In genomic region chr6:31325621-31326020, GRCm38 (mm10) we compare ENCODE assay signal across 21 mouse cellular contexts.
DNase-seq lines count a peak whose midpoint lies in the region; ATAC-seq and TF ChIP-seq lines count a peak whose summit lies in the region.
"Had no signal": no experiment of that assay in that cellular context is flagged by ENCODE, and none has a peak within 500 bp of the region (broad histone marks: within the 10 kb centered on the region; RNA-seq: fewer than 3 reads in every experiment).

No protein-coding gene starts in this region.

- no peaks in the 10 kb centered on the region for H3K9me3 ChIP-seq in midbrain, embryonic 13.5 days
- no peaks in the 10 kb centered on the region for H3K9me3 ChIP-seq in midbrain, embryonic 14.5 days (ENCODE audit: control insufficient read depth, low read length)
- no peaks in the 10 kb centered on the region for H3K9me3 ChIP-seq in forebrain, postnatal 0 days (ENCODE audit: low read length)
- H3K9me3 ChIP-seq: embryonic facial prominence, embryonic 12.5 days; forebrain, embryonic 15.5 days; heart, embryonic 15.5 days; hindbrain, embryonic 15.5 days; intestine, embryonic 15.5 days had no signal

- WGBS in midbrain, embryonic 13.5 days = 88% methylated on average over 1 of the region's 1 CpGs
- WGBS in midbrain, embryonic 14.5 days = 82% methylated on average over 1 of the region's 1 CpGs
- 67% methylated on average over 1 of the region's 1 CpGs for WGBS in forebrain, postnatal 0 days

- H3K9ac ChIP-seq in midbrain, embryonic 13.5 days (replicated peaks) = no peak overlapping the region
- no peak overlapping the region for H3K9ac ChIP-seq in midbrain, embryonic 14.5 days (replicated peaks; ENCODE audit: low read length)
- no peak overlapping the region for H3K9ac ChIP-seq in forebrain, postnatal 0 days
- H3K9ac ChIP-seq: embryonic facial prominence, embryonic 12.5 days; forebrain, embryonic 15.5 days; heart, embryonic 15.5 days; hindbrain, embryonic 15.5 days; intestine, embryonic 15.5 days had no signal

- peak overlapping the region; percentile 65 for H3K27ac ChIP-seq in midbrain, embryonic 13.5 days
- no peak overlapping the region for H3K27ac ChIP-seq in midbrain, embryonic 14.5 days (replicated peaks; ENCODE audit: low read depth, low read length)
- no peak overlapping the region for H3K27ac ChIP-seq in forebrain, postnatal 0 days (ENCODE audit: low read depth, low read length)
- H3K27ac ChIP-seq: embryonic facial prominence, embryonic 12.5 days; forebrain, embryonic 15.5 days; heart, adult 2 months; heart, embryonic 15.5 days; hindbrain, embryonic 15.5 days; intestine, embryonic 15.5 days had no signal

- no peak overlapping the region for H3K4me2 ChIP-seq in midbrain, embryonic 13.5 days (replicated peaks)
- no peak overlapping the region for H3K4me2 ChIP-seq in midbrain, embryonic 14.5 days (ENCODE audit: low read length)
- H3K4me2 ChIP-seq in forebrain, postnatal 0 days (ENCODE audit: low read depth) = no peak overlapping the region
- H3K4me2 ChIP-seq: embryonic facial prominence, embryonic 12.5 days; forebrain, embryonic 15.5 days; heart, embryonic 11.5 days; heart, embryonic 15.5 days; hindbrain, embryonic 15.5 days; intestine, embryonic 15.5 days had no signal

- peaks cover 27% of the 10 kb centered on the region for H3K4me1 ChIP-seq in midbrain, embryonic 13.5 days (replicated peaks)
- 0 out of 2 replicates have a peak, but pooled peaks cover 4% of the 10 kb centered on the region for H3K4me1 ChIP-seq in midbrain, embryonic 14.5 days (ENCODE audit: control insufficient read depth, insufficient read depth, low read length)
- H3K4me1 ChIP-seq in forebrain, postnatal 0 days (ENCODE audit: insufficient read depth) = 0 out of 2 replicates have a peak, but pooled peaks cover 6% of the 10 kb centered on the region
- H3K4me1 ChIP-seq: embryonic facial prominence, embryonic 12.5 days; intestine, embryonic 15.5 days had no signal

- H3K27me3 ChIP-seq in midbrain, embryonic 13.5 days = no peaks in the 10 kb centered on the region
- no peaks in the 10 kb centered on the region for H3K27me3 ChIP-seq in midbrain, embryonic 14.5 days (ENCODE audit: control insufficient read depth, insufficient read depth, low read length)
- no peaks in the 10 kb centered on the region for H3K27me3 ChIP-seq in forebrain, postnatal 0 days (ENCODE audit: insufficient read depth, low read length)
- H3K27me3 ChIP-seq: embryonic facial prominence, embryonic 12.5 days; forebrain, embryonic 15.5 days; heart, embryonic 15.5 days; hindbrain, embryonic 15.5 days; intestine, embryonic 15.5 days had no signal

- DNase-seq in heart, adult 11 months = peak; percentile 78
- no peak for DNase-seq in heart, postnatal 4 days
- no peak for DNase-seq in midbrain, embryonic 14.5 days
- no peak for DNase-seq in forebrain, postnatal 0 days
- DNase-seq in adrenal gland, postnatal 14 days = no peak
- DNase-seq: adrenal gland, adult 2 months; adrenal gland, postnatal 36 days; cerebellum, adult 2 months; cerebellum, postnatal 14 days; gastrocnemius, postnatal 10 days; heart, adult 2 months; heart, postnatal 14 days had no signal

- H3K4me3 ChIP-seq in midbrain, embryonic 13.5 days (replicated peaks) = no peak overlapping the region
- H3K4me3 ChIP-seq in midbrain, embryonic 14.5 days (replicated peaks; ENCODE audit: low read depth, low read length) = no peak overlapping the region
- H3K4me3 ChIP-seq in forebrain, postnatal 0 days (ENCODE audit: low read depth, low read length) = no peak overlapping the region
- H3K4me3 ChIP-seq: embryonic facial prominence, embryonic 12.5 days; forebrain, embryonic 15.5 days; heart, adult 2 months; heart, embryonic 15.5 days; hindbrain, embryonic 15.5 days; intestine, embryonic 15.5 days had no signal

- H3K36me3 ChIP-seq in midbrain, embryonic 13.5 days = no peaks in the 10 kb centered on the region
- H3K36me3 ChIP-seq in midbrain, embryonic 14.5 days (ENCODE audit: control insufficient read depth, insufficient read depth, low read length) = no peaks in the 10 kb centered on the region
- no peaks in the 10 kb centered on the region for H3K36me3 ChIP-seq in forebrain, postnatal 0 days (ENCODE audit: insufficient read depth)
- H3K36me3 ChIP-seq: embryonic facial prominence, embryonic 12.5 days; forebrain, embryonic 15.5 days; heart, embryonic 15.5 days; hindbrain, embryonic 15.5 days; intestine, embryonic 15.5 days had no signal

- no peak for TF ChIP-seq CTCF in forebrain, postnatal 0 days (IDR thresholded peaks at IDR 0.05; ENCODE audit: low read depth)

- no peak for ATAC-seq in midbrain, embryonic 13.5 days
- no peak for ATAC-seq in midbrain, embryonic 14.5 days (ENCODE audit: low FRiP score, low TSS enrichment)
- ATAC-seq in CD4-positive, CD25-positive, alpha-beta regulatory T cell, adult 4 months = peak; percentile 39
- peak; percentile 32 for ATAC-seq in inflammation-experienced regulatory T-cells, adult 6 months
- no peak for ATAC-seq in forebrain, postnatal 0 days
- ATAC-seq: forebrain, embryonic 15.5 days; intestine, embryonic 15.5 days had no signal

Comparison
In these comparisons a context has a peak if more than half of its experiments do, and no peak if none do; other contexts are left out.
1. ATAC-seq: peak in CD4-positive, CD25-positive, alpha-beta regulatory T cell, adult 4 months (single experiment) and inflammation-experienced regulatory T-cells, adult 6 months (single experiment); none in midbrain, embryonic 13.5 days (single experiment), midbrain, embryonic 14.5 days (single experiment) and forebrain, postnatal 0 days (single experiment).